Mouse (Mus musculus) adrenal gland, postnatal 4 days (tissue): ENCODE results near the gene Tubg2. TPM values are rescaled to one million over a fixed set of nuclear protein-coding genes. Genes with fewer than 3 reads are reported as not detected.

Experiments
- DNase-seq, 2 experiments: peaks; one replicate each; pipeline ENCODE4 v3.0.0; 2021 to 2022; ENCODE audit warnings: low spot score in 2 of 2, mixed read lengths in 2 of 2
- microRNA-seq: library from miRNA; unstranded; fragments of <30 nt; microRNA quantifications from one replicate; pipeline ENCODE4 v1.2.0, GENCODE M21; 2021
- total RNA-seq, 2 experiments: library from RNA; stranded (reverse); gene quantifications; 2 replicates each; pipeline ENCODE4 v1.2.3; 2021

Tubg2 gene
- total RNA-seq, 2 experiments from 2014 or later, result 7.7 to 8.1 TPM

GRCm38 (mm10) chr11:101192646-101193045 lies 36.9 kb downstream of the Tubg2 start:
- DNase-seq, result no peak

DNA sequence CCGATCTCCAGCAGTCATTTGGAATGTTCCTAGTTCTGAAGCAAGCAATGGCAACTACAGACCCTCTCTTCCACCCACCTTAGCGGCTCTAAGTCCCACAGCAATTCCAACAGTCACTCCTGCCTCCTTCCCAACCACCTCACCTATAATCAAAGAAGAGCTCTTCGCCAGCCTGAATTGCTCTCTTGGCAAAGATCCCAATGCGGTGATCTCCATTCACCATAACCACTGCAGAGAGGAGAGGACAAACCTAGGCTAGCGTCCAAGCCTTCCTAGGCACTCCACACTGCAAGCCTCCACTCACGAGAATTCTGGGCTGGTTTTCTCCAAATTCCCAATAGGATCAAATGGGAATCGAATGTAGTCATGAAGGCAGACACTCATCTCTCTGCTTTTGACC lies 37.4 kb downstream of the Tubg2 start:
- no peak for DNase-seq

GRCm38 (mm10) chr11:101194137-101194536 lies 38.4 kb downstream of the Tubg2 start:
- DNase-seq, result no peak

- DNase-seq, result no peak
Observed at GRCm38 (mm10) chr11:101194643-101195042, 38.9 kb downstream of the Tubg2 start.

- DNase-seq, result no peak
Observed at GRCm38 (mm10) chr11:101195101-101195500, 39.4 kb downstream of the Tubg2 start.

- no peak for DNase-seq
Observed at GRCm38 (mm10) chr11:101195571-101195970, 39.9 kb downstream of the Tubg2 start.

DNA sequence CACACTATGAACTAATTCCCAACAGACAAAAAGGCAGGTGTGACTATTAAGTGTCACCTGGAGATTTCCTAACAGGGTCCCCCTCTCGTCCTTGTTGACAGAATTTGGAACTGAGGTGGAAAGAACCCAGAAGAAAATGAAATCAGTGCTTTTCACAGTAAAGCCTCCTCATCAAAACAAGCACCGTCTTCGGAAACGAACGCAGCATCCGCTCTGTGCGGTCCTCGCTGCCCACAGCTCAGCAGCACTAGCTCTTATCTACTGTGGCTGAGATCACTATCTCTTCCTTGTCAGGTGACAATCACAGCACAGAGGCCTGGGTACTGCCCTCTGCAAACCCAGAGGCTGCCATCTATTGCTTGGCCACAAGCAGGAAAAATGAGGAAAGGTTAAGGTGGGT lies 40.5 kb downstream of the Tubg2 start:
- DNase-seq, result no peak

GRCm38 (mm10) chr11:101199555-101199954 lies 43.8 kb downstream of the Tubg2 start:
- no peak for DNase-seq

DNA sequence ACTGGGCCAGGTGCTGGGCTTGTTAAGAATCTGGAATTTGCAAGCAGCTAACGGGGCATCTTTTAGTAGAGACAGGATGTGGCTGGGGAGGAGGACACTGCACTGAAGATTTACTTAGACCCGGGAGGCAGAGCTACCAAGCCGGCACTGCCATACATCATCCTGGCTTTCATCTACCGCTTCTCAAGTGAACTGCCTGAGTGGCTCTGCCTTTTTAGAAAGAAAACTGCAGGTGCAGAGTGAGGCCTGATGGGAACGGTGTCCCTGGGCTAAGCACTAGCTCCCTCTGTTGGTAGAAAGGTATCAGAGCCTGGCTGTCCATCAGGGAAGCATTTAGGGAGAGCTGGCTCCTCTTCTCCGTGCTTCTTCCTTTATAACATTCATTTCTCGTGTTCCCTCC lies 45.3 kb downstream of the Tubg2 start:
- DNase-seq, result no peak

Small RNAs within 50 kb of the gene (microRNA-seq; reads per million reads assigned to microRNA genes)
- gene Gm27626, result not detected

Other genes with a start within 250 kb of the Tubg2 start
- gene Stat3, start 216.4 kb upstream of the Tubg2 start, total RNA-seq, result 10 to 100 TPM; 72.8 to 74.9 TPM
- 100 to 1,000 TPM; 294 to 319 TPM for gene Cavin1, start 185.0 kb upstream of the Tubg2 start, total RNA-seq
- 100 to 1,000 TPM; 103 to 106 TPM for gene Atp6v0a1, start 146.5 kb upstream of the Tubg2 start, total RNA-seq
- gene Naglu, start 85.9 kb upstream of the Tubg2 start, total RNA-seq, result 10 to 100 TPM; 36.9 to 37.8 TPM
- gene Hsd17b1, start 77.5 kb upstream of the Tubg2 start, total RNA-seq, result under 1 TPM; 0.50 to 0.62 TPM
- 10 to 100 TPM; 59.8 to 65.6 TPM for gene Coasy, start 73.3 kb upstream of the Tubg2 start, total RNA-seq
- gene Mlx, start 68.6 kb upstream of the Tubg2 start, total RNA-seq, result 10 to 100 TPM; 27.3 to 27.5 TPM
- gene Psmc3ip, start 60.5 kb upstream of the Tubg2 start, total RNA-seq, result 10 to 100 TPM; 10.3 to 11.9 TPM
- gene Retreg3, start 36.0 kb upstream of the Tubg2 start, total RNA-seq, result 10 to 100 TPM; 51.8 to 52.6 TPM
- 10 to 100 TPM; 42.0 to 42.6 TPM for gene Tubg1, start 36.0 kb upstream of the Tubg2 start, total RNA-seq
- gene Cntnap1, start 14.6 kb downstream of the Tubg2 start, total RNA-seq, result 1 to 10 TPM; 3.9 to 4.1 TPM
- gene Plekhh3, start 15.4 kb downstream of the Tubg2 start, total RNA-seq, result 10 to 100 TPM; 26.9 to 30.7 TPM
- under 1 TPM in 1 of 2 experiments, not detected in 1; 0.22 TPM for gene Ccr10, start 19.5 kb downstream of the Tubg2 start, total RNA-seq
- gene Ezh1, start 70.6 kb downstream of the Tubg2 start, total RNA-seq, result 10 to 100 TPM; 38.8 to 40.3 TPM
- gene Ramp2, start 90.1 kb downstream of the Tubg2 start, total RNA-seq, result 10 to 100 TPM; 85.7 to 96.0 TPM
- 100 to 1,000 TPM; 106 to 111 TPM for gene Vps25, start 97.8 kb downstream of the Tubg2 start, total RNA-seq
- 10 to 100 TPM in 1 of 2 experiments, 1 to 10 TPM in 1; 3.8 to 20.0 TPM for gene Wnk4, start 104.7 kb downstream of the Tubg2 start, total RNA-seq
- gene Cntd1, start 123.1 kb downstream of the Tubg2 start, total RNA-seq, result 1 to 10 TPM; 1.1 to 1.3 TPM
- 10 to 100 TPM; 62.9 to 67.1 TPM for gene Coa3, start 123.2 kb downstream of the Tubg2 start, total RNA-seq
- 100 to 1,000 TPM; 144 to 147 TPM for gene Becn1, start 146.4 kb downstream of the Tubg2 start, total RNA-seq
- 100 to 1,000 TPM; 122 to 124 TPM for gene Psme3, start 160.3 kb downstream of the Tubg2 start, total RNA-seq
- gene Aoc2, start 169.2 kb downstream of the Tubg2 start, total RNA-seq, result 1 to 10 TPM; 7.3 to 7.7 TPM
- gene Aoc3, start 174.7 kb downstream of the Tubg2 start, total RNA-seq, result 10 to 100 TPM; 28.8 to 33.7 TPM
- gene G6pc, start 211.7 kb downstream of the Tubg2 start, total RNA-seq, result 10 to 100 TPM; 17.8 to 30.5 TPM